Mouse (Mus musculus) liver, embryonic 14.5 days (tissue): ENCODE results near the gene Lrmda. TPM values are rescaled to one million over a fixed set of nuclear protein-coding genes. Genes with fewer than 3 reads are reported as not detected.

ENCODE experiments used
- ATAC-seq: fragments of 200-750 bp; cut with Nextera tagmentation; 2 replicates; pipeline ENCODE4 v1.8.0; 2017; ENCODE audit warnings: moderate number of reproducible peaks, mild to moderate bottlenecking, moderate library complexity; ENCODE audit not compliant: insufficient read depth
- DNase-seq, 3 experiments: peaks; one replicate each; pipeline ENCODE4 v3.0.0-alpha.2; 2012 to 2013; ENCODE audit warnings: low read depth in 3 of 3, low spot score in 3 of 3
- H3K27ac ChIP-seq: fragments of 300-500 bp; sonication (generic); 2 replicates; pipeline ENCODE4 v1.5.1; 2014; ENCODE audit warnings: moderate library complexity, mild to moderate bottlenecking, control low read depth, inconsistent platforms
- H3K27me3 ChIP-seq: fragments of 300-500 bp; sonication (generic); 2 replicates; pipeline ENCODE4 v1.6.1; 2014; ENCODE audit warnings: mild to moderate bottlenecking, low read length, moderate library complexity; ENCODE audit not compliant: control insufficient read depth, insufficient read depth
- H3K36me3 ChIP-seq: fragments of 300-500 bp; sonication (generic); replicated peaks from 2 replicates; pipeline ENCODE4 v1.6.1; 2014; ENCODE audit warnings: low read depth; ENCODE audit not compliant: control insufficient read depth, insufficient read depth
- H3K4me1 ChIP-seq, 2 experiments: fragments of 200-500 bp in 1 of 2; fragments of 300-500 bp in 1 of 2; sonication (generic) in 1 of 2; replicated peaks; 2 replicates each; pipeline ENCODE4 v1.6.1; 2012 to 2014; ENCODE audit warnings: antibody characterized with exemption in 1 of 2, inconsistent platforms in 1 of 2, low read length in 1 of 2; ENCODE audit not compliant: control insufficient read depth in 2 of 2, insufficient read depth in 2 of 2
- H3K4me2 ChIP-seq: fragments of 300-500 bp; sonication (generic); 2 replicates; pipeline ENCODE4 v1.6.1; 2014; ENCODE audit warnings: low read depth, mild to moderate bottlenecking, control low read depth, moderate library complexity
- H3K4me3 ChIP-seq, 2 experiments: fragments of 200-500 bp in 1 of 2; fragments of 300-500 bp in 1 of 2; sonication (generic) in 1 of 2; 2 replicates each; pipeline ENCODE4 v1.5.1; 2012 to 2014; ENCODE audit warnings: low read depth in 2 of 2, low read length in 2 of 2, mild to moderate bottlenecking in 2 of 2, control low read depth in 1 of 2, inconsistent platforms in 1 of 2, moderate library complexity in 1 of 2; ENCODE audit not compliant: insufficient read depth in 1 of 2
- H3K9ac ChIP-seq: fragments of 300-500 bp; sonication (generic); replicated peaks from 2 replicates; pipeline ENCODE4 v1.6.1; 2014; ENCODE audit warnings: mild to moderate bottlenecking, control low read depth, moderate library complexity
- H3K9me3 ChIP-seq: fragments of 300-500 bp; sonication (generic); 2 replicates; pipeline ENCODE4 v1.6.1; 2016; ENCODE audit warnings: low read length, mixed read lengths; ENCODE audit not compliant: control insufficient read depth
- CTCF ChIP-seq: IDR thresholded peaks from 2 replicates; pipeline ENCODE4 v1.5.1; 2016; ENCODE audit warnings: antibody characterized with exemption, low read depth, control low read depth
- EP300 ChIP-seq: IDR thresholded peaks from 2 replicates; pipeline ENCODE4 v1.6.1; 2016; ENCODE audit warnings: antibody characterized with exemption, low read depth
- WGBS: fragments of 180-500 bp; shearing (Covaris S2); extraction: QIAGEN DNeasy Blood & Tissue Kit; methylation state at CpG from one replicate; pipeline ENCODE4 v1.1.7; 2014; ENCODE audit not compliant: insufficient replicate concordance; 5-methylcytosine and 5-hydroxymethylcytosine counted together
- polyA plus RNA-seq, 2 experiments: library from polyadenylated mRNA; depleted of rRNA in 1 of 2; stranded (reverse) in 1 of 2; unstranded in 1 of 2; fragments of >200 nt; fragmentation: Nextera tagmentation in 1 of 2; extraction: Ambion mirVana in 1 of 2; gene quantifications; 2 replicates each; pipeline versions ENCODE4 v1.2.1 to v1.2.3; 2012 to 2014

Gene Lrmda
- polyA plus RNA-seq, 2 experiments = 0.18 to 0.22 TPM

- Histone ChIP-seq H3K4me2 (no peak overlapping the region), H3K4me3 (no peak overlapping the region), H3K27me3 (no peaks in the 10 kb centered on the region), H3K27ac (no peak overlapping the region), H3K4me1 (no peaks in the 10 kb centered on the region), H3K9ac (no peak overlapping the region), H3K36me3 (no peaks in the 10 kb centered on the region), H3K9me3 (no peaks in the 10 kb centered on the region)
- 22% methylated on average over 4 of the region's 4 CpGs for WGBS
- no peak for DNase-seq
- TF ChIP-seq CTCF = no peak
- ATAC-seq = no peak
Observed at GRCm38 (mm10) chr14:22743264-22743663, 723.8 kb downstream of the Lrmda start.

DNA sequence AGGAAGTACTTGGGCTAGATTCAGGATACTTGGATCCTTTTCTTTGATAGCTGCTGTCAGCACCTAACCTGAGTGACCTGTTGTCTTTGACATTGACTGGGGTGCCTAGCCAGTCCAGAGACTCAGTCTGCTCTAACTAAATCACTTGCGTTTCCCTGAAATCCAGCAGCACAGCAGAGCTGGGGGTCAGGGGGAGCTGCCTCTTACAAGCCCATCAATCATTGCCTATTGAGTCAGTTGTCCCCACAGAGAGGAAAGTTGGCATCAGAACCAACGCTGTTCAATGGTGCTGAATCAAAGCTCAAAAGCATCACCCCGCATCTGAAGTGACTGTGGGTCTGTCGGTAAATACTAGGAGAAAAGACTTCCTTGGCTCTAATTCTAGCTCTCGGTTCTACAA is 725.2 kb downstream of the Lrmda start:
- DNase-seq (no peak), ATAC-seq (no peak)
- H3K4me1 ChIP-seq = no peaks in the 10 kb centered on the region
- no peak overlapping the region for H3K4me2 ChIP-seq
- no peak overlapping the region for H3K9ac ChIP-seq
- H3K4me3 ChIP-seq = no peak overlapping the region
- no peaks in the 10 kb centered on the region for H3K36me3 ChIP-seq
- no peaks in the 10 kb centered on the region for H3K9me3 ChIP-seq
- no peaks in the 10 kb centered on the region for H3K27me3 ChIP-seq
- no peak for TF ChIP-seq CTCF
- TF ChIP-seq EP300 = no peak
- H3K27ac ChIP-seq = no peak overlapping the region
- WGBS = 50% methylated on average over 5 of the region's 5 CpGs

GRCm38 (mm10) chr14:22745263-22745881 is 725.9 kb downstream of the Lrmda start:
- H3K4me1 ChIP-seq = no peaks in the 10 kb centered on the region
- TF ChIP-seq CTCF (no peak), EP300 (no peak)
- no peaks in the 10 kb centered on the region for H3K27me3 ChIP-seq
- DNase-seq (no peak), ATAC-seq (no peak)
- H3K4me3 ChIP-seq = no peak overlapping the region
- H3K9ac ChIP-seq = no peak overlapping the region
- H3K9me3 ChIP-seq = no peaks in the 10 kb centered on the region
- WGBS = 56% methylated on average over 1 of the region's 1 CpGs
- no peak overlapping the region for H3K27ac ChIP-seq
- no peaks in the 10 kb centered on the region for H3K36me3 ChIP-seq
- no peak overlapping the region for H3K4me2 ChIP-seq

DNA sequence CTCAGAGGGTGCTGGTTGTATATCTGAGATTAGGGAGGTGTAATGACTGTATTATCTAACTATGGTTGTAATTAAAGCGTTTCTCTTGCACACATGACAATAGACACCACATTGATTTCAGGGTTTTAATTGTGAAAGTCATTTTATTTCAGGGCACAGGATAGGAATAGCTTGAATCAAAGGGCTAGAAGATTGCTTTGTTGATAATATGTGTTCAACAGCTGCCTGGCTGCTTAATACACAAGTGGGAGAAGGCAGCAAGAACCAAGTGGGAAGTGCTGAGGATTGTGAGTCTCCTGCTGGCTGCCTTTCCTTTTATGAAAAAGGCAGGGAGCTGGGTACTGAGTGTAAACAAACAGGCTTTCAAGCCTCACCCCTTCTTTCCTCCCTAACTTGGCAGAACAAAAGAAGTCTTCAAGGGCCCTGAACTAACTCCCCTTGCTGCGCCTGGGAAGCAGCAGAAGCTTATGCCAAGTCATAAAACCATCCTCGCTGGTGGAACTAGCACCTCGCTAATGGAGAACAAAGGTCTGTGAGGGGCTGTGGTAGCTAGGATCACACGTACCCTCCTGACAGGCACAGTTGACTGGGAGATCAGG is 726.5 kb downstream of the Lrmda start:
- Histone ChIP-seq H3K27me3 (no peaks in the 10 kb centered on the region), H3K9me3 (no peaks in the 10 kb centered on the region), H3K4me2 (no peak overlapping the region), H3K27ac (no peak overlapping the region), H3K9ac (no peak overlapping the region), H3K4me1 (no peaks in the 10 kb centered on the region), H3K36me3 (no peaks in the 10 kb centered on the region), H3K4me3 (no peak overlapping the region)
- WGBS = 31% methylated on average over 5 of the region's 5 CpGs
- no peak for TF ChIP-seq CTCF
- no peak for TF ChIP-seq EP300
- ATAC-seq (no peak), DNase-seq (no peak)

- Histone ChIP-seq H3K27ac (no peak overlapping the region), H3K4me1 (no peaks in the 10 kb centered on the region), H3K36me3 (no peaks in the 10 kb centered on the region), H3K4me2 (no peak overlapping the region), H3K9me3 (no peaks in the 10 kb centered on the region), H3K27me3 (no peaks in the 10 kb centered on the region), H3K9ac (no peak overlapping the region), H3K4me3 (no peak overlapping the region)
- TF ChIP-seq EP300 = no peak
- no peak for TF ChIP-seq CTCF
- WGBS = 67% methylated on average over 5 of the region's 5 CpGs
- no peak for ATAC-seq
- no peak for DNase-seq
Observed at GRCm38 (mm10) chr14:22747816-22748215, 728.3 kb downstream of the Lrmda start.
